Mouse (Mus musculus) lung, postnatal 4 days (tissue): ENCODE measurements around the gene Lims1.
A peak's percentile ranks its signal among the peaks of the same experiment; 100 is the strongest.

Source experiments
- DNase-seq, 2 experiments: peaks; one replicate each; pipeline ENCODE4 v3.0.0; 2021

The Lims1 gene

GRCm38 (mm10) chr10:58351670-58352069, 28.4 kb downstream of the Lims1 start:
- no peak for DNase-seq

GRCm38 (mm10) chr10:58352364-58352763, 29.1 kb downstream of the Lims1 start:
- DNase-seq: no peak

GRCm38 (mm10) chr10:58354561-58354960, 31.3 kb downstream of the Lims1 start:
- no peak for DNase-seq

GRCm38 (mm10) chr10:58356460-58356859, 33.2 kb downstream of the Lims1 start:
- DNase-seq: no peak

- peak in 1 of 2 experiments; percentile 56 for DNase-seq
Measured at GRCm38 (mm10) chr10:58359123-58359522, 35.9 kb downstream of the Lims1 start.

- DNase-seq: no peak
Measured at GRCm38 (mm10) chr10:58359952-58360351, 36.7 kb downstream of the Lims1 start.

GRCm38 (mm10) chr10:58362745-58363144, 39.5 kb downstream of the Lims1 start:
- DNase-seq: peak in 1 of 2 experiments; percentile 46

- peak in 1 of 2 experiments; percentile 47 for DNase-seq
Measured at GRCm38 (mm10) chr10:58364770-58365515, 41.7 kb downstream of the Lims1 start.

- no peak for DNase-seq
Measured at GRCm38 (mm10) chr10:58368791-58369706, 45.8 kb downstream of the Lims1 start.

GRCm38 (mm10) chr10:58369707-58370093, 46.4 kb downstream of the Lims1 start:
- no peak for DNase-seq

- DNase-seq: no peak
Measured at GRCm38 (mm10) chr10:58370143-58370542, 46.9 kb downstream of the Lims1 start.

- no peak for DNase-seq
Measured at GRCm38 (mm10) chr10:58370559-58370958, 47.3 kb downstream of the Lims1 start.

GRCm38 (mm10) chr10:58371279-58371842, 48.1 kb downstream of the Lims1 start:
- peak in 1 of 2 experiments; percentile 57 for DNase-seq

- no peak for DNase-seq
Measured at GRCm38 (mm10) chr10:58372430-58373030, 49.3 kb downstream of the Lims1 start.

- no peak for DNase-seq
Measured at GRCm38 (mm10) chr10:58373829-58374228, 50.6 kb downstream of the Lims1 start.

- DNase-seq: peak; percentile 39 to 65
Measured at GRCm38 (mm10) chr10:58377592-58378197, 54.4 kb downstream of the Lims1 start.

- DNase-seq: no peak
Measured at GRCm38 (mm10) chr10:58378380-58378779, 55.1 kb downstream of the Lims1 start.

GRCm38 (mm10) chr10:58379699-58380098, 56.4 kb downstream of the Lims1 start:
- no peak for DNase-seq

- DNase-seq: no peak
Measured at GRCm38 (mm10) chr10:58381904-58382303, 58.6 kb downstream of the Lims1 start.

- no peak for DNase-seq
Measured at GRCm38 (mm10) chr10:58382621-58383101, 59.4 kb downstream of the Lims1 start.

GRCm38 (mm10) chr10:58383282-58383681, 60.0 kb downstream of the Lims1 start:
- peak in 1 of 2 experiments; percentile 55 for DNase-seq

GRCm38 (mm10) chr10:58383761-58384160, 60.5 kb downstream of the Lims1 start:
- no peak for DNase-seq
